Mouse (Mus musculus) neural tube, embryonic 15.5 days (tissue): ENCODE results near the gene Tmem30b. TPM values are rescaled to one million over a fixed set of nuclear protein-coding genes. Genes with fewer than 3 reads are reported as not detected.
"Not testable (repeated sequence)": the region's sequence is repeated elsewhere in the genome, so short reads cannot be mapped to it uniquely, and the experiment has no call there.

Experiments
- ATAC-seq: fragments of 200-750 bp; cut with Nextera tagmentation; 2 replicates; pipeline ENCODE4 v1.8.0; 2017; ENCODE audit warnings: mild to moderate bottlenecking, moderate TSS enrichment, moderate library complexity; ENCODE audit not compliant: low FRiP score
- H3K27ac ChIP-seq: fragments of 300-500 bp; sonication (generic); replicated peaks from 2 replicates; pipeline ENCODE4 v1.5.1; 2015; ENCODE audit warnings: mild to moderate bottlenecking, inconsistent platforms
- H3K27me3 ChIP-seq: fragments of 300-500 bp; sonication (generic); replicated peaks from 2 replicates; pipeline ENCODE4 v1.6.1; 2015; ENCODE audit warnings: inconsistent platforms
- H3K36me3 ChIP-seq: fragments of 300-500 bp; sonication (generic); 2 replicates; pipeline ENCODE4 v1.6.1; 2015; ENCODE audit warnings: inconsistent platforms
- H3K4me1 ChIP-seq: fragments of 300-500 bp; sonication (generic); 2 replicates; pipeline ENCODE4 v1.6.1; 2015; ENCODE audit warnings: inconsistent platforms
- H3K4me2 ChIP-seq: fragments of 300-500 bp; sonication (generic); 2 replicates; pipeline ENCODE4 v1.6.1; 2015; ENCODE audit warnings: inconsistent platforms, mild to moderate bottlenecking, moderate library complexity
- H3K4me3 ChIP-seq: fragments of 300-500 bp; sonication (generic); replicated peaks from 2 replicates; pipeline ENCODE4 v1.5.1; 2015; ENCODE audit warnings: mild to moderate bottlenecking, inconsistent platforms
- H3K9ac ChIP-seq: fragments of 300-500 bp; sonication (generic); replicated peaks from 2 replicates; pipeline ENCODE4 v1.6.1; 2015; ENCODE audit warnings: mild to moderate bottlenecking, inconsistent platforms
- H3K9me3 ChIP-seq: fragments of 300-500 bp; sonication (generic); replicated peaks from 2 replicates; pipeline ENCODE4 v1.6.1; 2016; ENCODE audit warnings: inconsistent platforms
- WGBS: fragments of 180-500 bp; shearing (Covaris S2); methylation state at CpG from one replicate; pipeline ENCODE4 v1.1.7; 2015; ENCODE audit warnings: mixed read lengths; 5-methylcytosine and 5-hydroxymethylcytosine counted together
- polyA plus RNA-seq: library from polyadenylated mRNA; unstranded; fragments of >200 nt; fragmentation: Nextera tagmentation; extraction: Ambion mirVana; gene quantifications from 2 replicates; pipeline ENCODE4 v1.2.1, GENCODE M21; 2015

Gene Tmem30b
- polyA plus RNA-seq, 1 experiment from 2014 or later: 0.52 TPM

GRCm38 (mm10) chr12:73554155-73554554 lies 8.0 kb upstream of the Tmem30b start:
- H3K4me3 ChIP-seq: no peak overlapping the region
- no peak overlapping the region for H3K27ac ChIP-seq
- no peaks in the 10 kb centered on the region for H3K36me3 ChIP-seq
- H3K4me2 ChIP-seq: no peak overlapping the region
- 3% methylated on average over 5 of the region's 5 CpGs for WGBS
- peak; percentile 63; the same call in 1 of the 2 replicates for ATAC-seq
- no peak overlapping the region for H3K9ac ChIP-seq
- H3K9me3 ChIP-seq: no peaks in the 10 kb centered on the region
- no peaks in the 10 kb centered on the region for H3K4me1 ChIP-seq
- H3K27me3 ChIP-seq: peaks cover 24% of the 10 kb centered on the region

GRCm38 (mm10) chr12:73548259-73548658 lies 2.1 kb upstream of the Tmem30b start:
- Histone ChIP-seq H3K36me3 (no peaks in the 10 kb centered on the region), H3K9ac (no peak overlapping the region), H3K4me3 (no peak overlapping the region), H3K4me1 (peaks cover 14% of the 10 kb centered on the region), H3K27ac (no peak overlapping the region), H3K4me2 (no peak overlapping the region), H3K9me3 (no peaks in the 10 kb centered on the region), H3K27me3 (peaks cover 80% of the 10 kb centered on the region)
- ATAC-seq: no peak
- 74% methylated on average over 8 of the region's 8 CpGs for WGBS

GRCm38 (mm10) chr12:73547646-73548045 lies 1.5 kb upstream of the Tmem30b start:
- WGBS: 38% methylated on average over 10 of the region's 10 CpGs
- H3K4me2 ChIP-seq: no peak overlapping the region
- H3K9me3 ChIP-seq: no peaks in the 10 kb centered on the region
- H3K4me1 ChIP-seq: peaks cover 14% of the 10 kb centered on the region
- ATAC-seq: no peak
- H3K27ac ChIP-seq: no peak overlapping the region
- no peak overlapping the region for H3K4me3 ChIP-seq
- H3K36me3 ChIP-seq: no peaks in the 10 kb centered on the region
- no peak overlapping the region for H3K9ac ChIP-seq
- peaks cover 80% of the 10 kb centered on the region for H3K27me3 ChIP-seq

GRCm38 (mm10) chr12:73545672-73546085 lies 513 bp downstream of the Tmem30b start:
- peak overlapping the region; percentile 38 for H3K4me3 ChIP-seq
- ATAC-seq: peak; percentile 47; the same call in 1 of the 2 replicates
- WGBS: 2% methylated on average over 55 of the region's 55 CpGs
- no peak overlapping the region for H3K27ac ChIP-seq
- no peaks in the 10 kb centered on the region for H3K9me3 ChIP-seq
- H3K27me3 ChIP-seq: peaks cover 87% of the 10 kb centered on the region
- H3K36me3 ChIP-seq: no peaks in the 10 kb centered on the region
- peak overlapping the region; percentile 59 for H3K4me2 ChIP-seq
- H3K4me1 ChIP-seq: peaks cover 14% of the 10 kb centered on the region
- 0 out of 2 replicates have a peak overlapping the region, but pooled peaks have one; percentile 7 for H3K9ac ChIP-seq

- WGBS: 17% methylated on average over 47 of the region's 48 CpGs
- Histone ChIP-seq H3K27ac (no peak overlapping the region), H3K9ac (no peak overlapping the region), H3K4me3 (peak overlapping the region; percentile 38), H3K36me3 (no peaks in the 10 kb centered on the region), H3K27me3 (peaks cover 87% of the 10 kb centered on the region), H3K9me3 (no peaks in the 10 kb centered on the region), H3K4me2 (peak overlapping the region; percentile 59), H3K4me1 (peaks cover 14% of the 10 kb centered on the region)
- ATAC-seq: no peak
These were observed 1.2 kb downstream of the Tmem30b start for GRCm38 (mm10) chr12:73544736-73545671.

GRCm38 (mm10) chr12:73543191-73543590 lies 3.0 kb downstream of the Tmem30b start:
- Histone ChIP-seq H3K27me3 (peaks cover 74% of the 10 kb centered on the region), H3K9ac (no peak overlapping the region), H3K4me3 (no peak overlapping the region), H3K9me3 (no peaks in the 10 kb centered on the region), H3K36me3 (no peaks in the 10 kb centered on the region), H3K4me1 (peaks cover 14% of the 10 kb centered on the region), H3K27ac (no peak overlapping the region), H3K4me2 (no peak overlapping the region)
- no peak for ATAC-seq
- 91% methylated on average over 5 of the region's 5 CpGs for WGBS

GRCm38 (mm10) chr12:73540402-73540801 lies 5.8 kb downstream of the Tmem30b start:
- Histone ChIP-seq H3K36me3 (no peaks in the 10 kb centered on the region), H3K27me3 (peaks cover 46% of the 10 kb centered on the region), H3K4me3 (no peak overlapping the region), H3K9ac (no peak overlapping the region), H3K9me3 (no peaks in the 10 kb centered on the region), H3K4me1 (peaks cover 3% of the 10 kb centered on the region), H3K4me2 (no peak overlapping the region), H3K27ac (no peak overlapping the region)
- no peak for ATAC-seq
- WGBS: 84% methylated on average over 2 of the region's 2 CpGs

GRCm38 (mm10) chr12:73539151-73539550 lies 7.0 kb downstream of the Tmem30b start:
- Histone ChIP-seq H3K9me3 (no peaks in the 10 kb centered on the region), H3K4me1 (no peaks in the 10 kb centered on the region), H3K9ac (no peak overlapping the region), H3K4me3 (no peak overlapping the region), H3K36me3 (no peaks in the 10 kb centered on the region), H3K4me2 (0 out of 2 replicates have a peak overlapping the region, but pooled peaks have one; percentile 6), H3K27me3 (peaks cover 34% of the 10 kb centered on the region), H3K27ac (no peak overlapping the region)
- ATAC-seq: no peak
- 37% methylated on average over 2 of the region's 2 CpGs for WGBS

GRCm38 (mm10) chr12:73538139-73538508 lies 8.1 kb downstream of the Tmem30b start:
- H3K4me2 ChIP-seq, H3K27ac ChIP-seq, ATAC-seq, H3K4me1 ChIP-seq, H3K4me3 ChIP-seq, H3K9ac ChIP-seq, H3K9me3 ChIP-seq, H3K36me3 ChIP-seq: not testable (repeated sequence)
- peaks cover 27% of the 10 kb centered on the region for H3K27me3 ChIP-seq
- 68% methylated on average over 3 of the region's 3 CpGs for WGBS

- H3K27me3 ChIP-seq: peaks cover 22% of the 10 kb centered on the region
- no peaks in the 10 kb centered on the region for H3K36me3 ChIP-seq
- no peak overlapping the region for H3K4me3 ChIP-seq
- no peak overlapping the region for H3K27ac ChIP-seq
- no peak overlapping the region for H3K4me2 ChIP-seq
- no peaks in the 10 kb centered on the region for H3K9me3 ChIP-seq
- no peak for ATAC-seq
- H3K9ac ChIP-seq: no peak overlapping the region
- WGBS: 38% methylated on average over 17 of the region's 17 CpGs
- no peaks in the 10 kb centered on the region for H3K4me1 ChIP-seq
These were observed 8.6 kb downstream of the Tmem30b start for GRCm38 (mm10) chr12:73537499-73538138.

- Histone ChIP-seq H3K27me3 (no peaks in the 10 kb centered on the region), H3K27ac (no peak overlapping the region), H3K4me3 (no peak overlapping the region), H3K4me2 (no peak overlapping the region), H3K36me3 (no peaks in the 10 kb centered on the region), H3K9me3 (no peaks in the 10 kb centered on the region), H3K9ac (no peak overlapping the region), H3K4me1 (0 out of 2 replicates have a peak, but pooled peaks cover 2% of the 10 kb centered on the region)
- WGBS: 14% methylated on average over 9 of the region's 9 CpGs
- ATAC-seq: no peak
These were observed 11.6 kb downstream of the Tmem30b start for GRCm38 (mm10) chr12:73534591-73534990.
